Mouse (Mus musculus): ENCODE measurements around the gene Prdm16. TPM values are rescaled to one million over a fixed set of nuclear protein-coding genes. Genes with fewer than 3 reads are reported as not detected.

Prdm16 gene
- polyA plus RNA-seq, 1 experiment from 2014 or later = 2.0 TPM

DNA sequence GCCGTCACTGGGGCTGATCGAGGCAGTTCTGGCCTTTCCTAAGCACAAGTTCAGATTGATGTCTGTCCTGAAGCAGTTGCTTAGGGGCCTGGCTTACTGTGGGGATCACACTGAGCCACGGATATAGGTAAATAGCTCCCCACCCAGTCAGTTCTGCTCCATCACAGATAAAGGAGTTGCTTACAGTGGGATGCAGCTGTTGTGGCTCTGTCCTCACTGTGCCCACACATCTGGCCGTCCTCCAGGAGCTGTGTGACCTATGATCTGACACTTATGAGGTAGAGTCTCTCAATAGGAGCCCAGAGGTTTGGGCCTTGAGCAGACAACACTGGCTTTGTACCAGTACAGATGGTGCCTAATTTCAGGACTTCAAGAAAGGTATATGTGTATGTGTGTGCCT is 142.7 kb downstream of the Prdm16 start:
- WGBS (ENCODE audit: insufficient replicate concordance) = 47% methylated on average over 4 of the region's 4 CpGs
- no peak overlapping the region for H3K9ac ChIP-seq
- no peaks in the 10 kb centered on the region for H3K9me3 ChIP-seq (replicated peaks)
- no peak overlapping the region for H3K4me3 ChIP-seq (replicated peaks)
- H3K36me3 ChIP-seq (replicated peaks) = no peaks in the 10 kb centered on the region
- H3K4me1 ChIP-seq (replicated peaks) = peaks cover 19% of the 10 kb centered on the region
- no peak overlapping the region for H3K4me2 ChIP-seq
- H3K27me3 ChIP-seq = no peaks in the 10 kb centered on the region; the same call in 1 of the 2 replicates
- no peak for ATAC-seq (ENCODE audit: insufficient read depth)
- no peak overlapping the region for H3K27ac ChIP-seq (replicated peaks)

GRCm38 (mm10) chr4:154492714-154493121 is 144.0 kb downstream of the Prdm16 start:
- H3K36me3 ChIP-seq (replicated peaks) = no peaks in the 10 kb centered on the region
- H3K27ac ChIP-seq (replicated peaks) = no peak overlapping the region

DNA sequence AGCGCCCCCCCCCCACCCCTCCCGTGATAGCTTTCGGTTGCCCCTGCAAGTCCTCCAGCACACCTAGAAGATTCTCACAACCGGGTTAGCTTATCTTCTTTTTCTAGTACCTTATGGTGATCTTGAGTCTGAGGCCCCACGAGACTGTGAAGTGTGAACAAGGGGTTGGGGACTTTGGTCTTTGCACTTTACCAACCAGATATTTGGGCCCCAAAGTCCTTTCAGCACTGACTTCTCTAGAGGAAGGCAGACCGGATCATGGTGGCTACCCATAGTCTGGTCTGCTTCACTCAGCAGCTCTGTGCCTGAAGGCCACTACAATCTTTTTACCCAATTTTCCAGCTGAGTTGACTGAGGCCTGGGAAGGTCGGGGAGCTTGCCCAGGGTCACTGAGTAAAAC is 144.4 kb downstream of the Prdm16 start:
- Histone ChIP-seq H3K9ac (no peak overlapping the region), H3K27me3 (no peaks in the 10 kb centered on the region; the same call in 1 of the 2 replicates), H3K27ac (replicated peaks) (no peak overlapping the region), H3K4me3 (replicated peaks) (no peak overlapping the region), H3K4me2 (no peak overlapping the region), H3K4me1 (replicated peaks) (peaks cover 6% of the 10 kb centered on the region; the same call in 1 of the 2 replicates), H3K9me3 (replicated peaks) (no peaks in the 10 kb centered on the region), H3K36me3 (replicated peaks) (no peaks in the 10 kb centered on the region)
- 51% methylated on average over 7 of the region's 7 CpGs for WGBS (ENCODE audit: insufficient replicate concordance)
- ATAC-seq (ENCODE audit: insufficient read depth) = no peak

More at GRCm38 (mm10) chr4:154492714-154493121, 144.0 kb downstream of the Prdm16 start:
- 82% methylated on average over 11 of the region's 11 CpGs for WGBS (ENCODE audit: insufficient replicate concordance)
- Histone ChIP-seq H3K4me2 (no peak overlapping the region), H3K9me3 (replicated peaks) (no peaks in the 10 kb centered on the region), H3K9ac (no peak overlapping the region), H3K4me1 (replicated peaks) (peaks cover 11% of the 10 kb centered on the region; the same call in 1 of the 2 replicates), H3K4me3 (replicated peaks) (no peak overlapping the region), H3K27me3 (no peaks in the 10 kb centered on the region; the same call in 1 of the 2 replicates)
- no peak for ATAC-seq (ENCODE audit: insufficient read depth)

DNA sequence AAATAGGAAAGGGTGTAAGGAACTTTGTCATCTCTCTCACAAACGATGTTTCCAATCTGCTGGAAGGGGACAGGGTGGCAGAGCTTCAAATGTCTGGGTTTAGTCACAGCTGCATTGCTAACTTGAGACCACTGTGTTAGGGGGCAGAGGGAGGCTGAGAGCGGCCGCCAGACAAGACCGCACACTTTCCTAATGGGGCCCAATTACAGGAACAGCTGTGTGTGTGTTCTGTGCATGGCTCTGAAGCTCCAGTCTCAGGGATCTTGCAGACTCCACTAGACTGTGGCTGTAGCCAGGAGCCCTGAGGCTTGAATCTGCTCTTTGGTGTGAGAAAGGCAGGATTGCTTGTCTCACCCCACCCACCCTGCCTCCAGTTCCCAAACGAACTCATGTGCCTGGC is 148.6 kb downstream of the Prdm16 start:
- Histone ChIP-seq H3K4me3 (replicated peaks) (no peak overlapping the region), H3K4me2 (no peak overlapping the region), H3K9me3 (replicated peaks) (no peaks in the 10 kb centered on the region), H3K4me1 (replicated peaks) (0 out of 2 replicates have a peak, but pooled peaks cover 3% of the 10 kb centered on the region), H3K36me3 (replicated peaks) (no peaks in the 10 kb centered on the region), H3K27ac (replicated peaks) (no peak overlapping the region), H3K27me3 (no peaks in the 10 kb centered on the region), H3K9ac (no peak overlapping the region)
- 52% methylated on average over 5 of the region's 5 CpGs for WGBS (ENCODE audit: insufficient replicate concordance)
- no peak for ATAC-seq (ENCODE audit: insufficient read depth)

DNA sequence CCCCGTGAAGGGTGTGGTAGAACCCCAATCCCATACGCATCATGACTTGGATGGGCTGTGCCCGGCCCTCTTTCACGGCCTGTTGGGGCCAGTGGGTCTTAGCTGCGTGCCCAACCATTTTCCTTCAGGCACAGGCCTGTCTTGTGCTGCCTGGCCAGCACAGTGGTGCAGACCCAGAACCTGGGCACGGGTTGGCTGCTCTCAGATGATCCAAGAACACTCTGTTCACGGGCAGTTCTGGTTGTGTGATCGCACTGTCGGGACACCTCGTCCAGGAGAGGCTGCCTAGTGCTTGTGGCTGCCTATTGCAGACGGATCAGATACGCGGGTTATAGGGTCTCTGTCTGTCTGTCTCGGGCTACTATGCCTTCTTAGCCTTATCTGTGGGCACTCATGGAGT is 154.0 kb downstream of the Prdm16 start:
- no peak overlapping the region for H3K27ac ChIP-seq (replicated peaks)
- no peaks in the 10 kb centered on the region for H3K36me3 ChIP-seq (replicated peaks)
- no peaks in the 10 kb centered on the region for H3K9me3 ChIP-seq (replicated peaks)
- no peak overlapping the region for H3K4me2 ChIP-seq
- H3K4me1 ChIP-seq (replicated peaks) = peaks cover 9% of the 10 kb centered on the region
- 64% methylated on average over 14 of the region's 14 CpGs for WGBS (ENCODE audit: insufficient replicate concordance)
- no peaks in the 10 kb centered on the region for H3K27me3 ChIP-seq
- no peak overlapping the region for H3K9ac ChIP-seq
- no peak for ATAC-seq (ENCODE audit: insufficient read depth)
- no peak overlapping the region for H3K4me3 ChIP-seq (replicated peaks)

DNA sequence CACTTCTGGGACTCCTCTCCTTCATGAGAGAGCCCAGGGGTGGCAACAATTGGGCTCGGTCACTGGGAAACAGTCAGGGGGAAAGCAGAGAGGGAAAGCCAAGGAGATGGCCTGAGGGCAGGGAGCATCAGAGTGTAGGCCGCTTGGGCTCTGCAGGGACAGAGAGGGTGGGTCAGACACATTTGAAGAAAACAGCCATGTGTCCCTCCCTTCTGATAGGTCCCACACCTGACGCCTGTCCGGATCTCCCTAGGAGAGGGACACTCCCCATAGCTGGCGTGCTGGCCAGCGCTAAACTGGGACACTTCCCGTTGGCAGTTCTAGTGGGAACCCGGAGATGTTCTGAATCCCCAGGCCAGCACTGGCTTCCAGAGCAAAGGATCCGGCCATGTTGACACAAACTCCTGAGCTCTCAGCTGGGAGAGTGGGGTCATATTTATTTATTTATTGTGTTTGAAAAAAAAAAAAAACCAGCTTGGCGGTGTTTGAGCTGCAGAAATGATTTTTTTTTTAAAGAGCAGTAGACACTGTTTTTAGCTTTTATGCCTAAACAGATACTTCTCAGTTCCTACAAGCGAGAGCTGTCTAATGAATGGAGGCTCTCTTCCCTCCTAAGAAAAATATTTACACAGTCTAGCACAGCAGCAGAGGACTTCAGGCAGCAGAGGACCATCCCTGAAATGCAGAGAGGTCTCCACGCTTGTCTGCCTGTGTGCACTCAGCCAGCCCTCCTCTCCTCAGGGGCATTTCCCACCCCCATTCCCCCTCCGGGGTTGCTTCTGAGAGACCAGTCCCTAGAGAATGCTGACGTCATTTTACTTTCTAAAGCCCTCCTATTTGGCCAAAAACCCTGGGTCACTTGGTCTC is 154.7 kb downstream of the Prdm16 start:
- Histone ChIP-seq H3K27ac (replicated peaks) (no peak overlapping the region), H3K4me2 (no peak overlapping the region), H3K4me1 (replicated peaks) (peaks cover 9% of the 10 kb centered on the region), H3K4me3 (replicated peaks) (no peak overlapping the region), H3K36me3 (replicated peaks) (no peaks in the 10 kb centered on the region), H3K9ac (no peak overlapping the region), H3K27me3 (no peaks in the 10 kb centered on the region), H3K9me3 (replicated peaks) (no peaks in the 10 kb centered on the region)
- ATAC-seq (ENCODE audit: insufficient read depth) = no peak
- 51% methylated on average over 14 of the region's 14 CpGs for WGBS (ENCODE audit: insufficient replicate concordance)

DNA sequence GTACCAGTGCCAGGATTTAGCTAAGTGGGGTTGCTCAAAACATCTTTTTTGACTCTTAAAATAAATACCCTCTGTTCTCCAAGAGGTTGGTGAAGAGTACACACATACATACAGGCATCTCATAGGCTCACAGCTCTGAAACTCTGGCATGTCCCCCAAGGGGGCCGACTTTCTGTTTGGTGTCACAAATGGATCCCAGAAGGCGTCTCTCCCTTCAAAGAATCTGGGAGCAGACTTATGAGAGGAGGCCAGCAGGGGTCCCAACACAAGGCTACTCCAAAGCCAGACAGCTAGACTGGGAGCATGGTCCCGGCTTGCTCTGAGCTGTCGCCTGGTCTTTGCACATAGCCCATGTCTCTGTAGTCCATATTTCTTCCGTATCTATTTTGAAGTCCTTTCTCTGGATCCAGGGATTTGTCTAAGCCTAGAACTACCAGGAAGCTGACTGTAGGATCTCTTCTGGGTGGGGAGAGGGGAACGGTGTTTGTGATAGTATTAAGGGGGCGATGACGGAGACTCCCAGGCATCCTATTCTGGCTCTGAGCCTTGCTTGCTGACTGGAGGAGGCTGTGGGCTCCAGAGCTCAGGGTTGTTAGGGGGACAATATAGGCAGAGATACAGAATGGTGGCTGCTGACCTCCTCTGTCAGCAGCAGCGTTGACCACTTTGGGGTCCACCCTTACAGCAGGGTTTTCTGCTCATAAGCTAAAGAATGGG is 156.0 kb downstream of the Prdm16 start:
- no peaks in the 10 kb centered on the region for H3K9me3 ChIP-seq (replicated peaks)
- H3K9ac ChIP-seq = no peak overlapping the region
- ATAC-seq (ENCODE audit: insufficient read depth) = no peak
- no peaks in the 10 kb centered on the region for H3K36me3 ChIP-seq (replicated peaks)
- 63% methylated on average over 9 of the region's 9 CpGs for WGBS (ENCODE audit: insufficient replicate concordance)
- no peaks in the 10 kb centered on the region for H3K27me3 ChIP-seq
- no peak overlapping the region for H3K4me2 ChIP-seq
- H3K4me3 ChIP-seq (replicated peaks) = no peak overlapping the region
- H3K27ac ChIP-seq (replicated peaks) = no peak overlapping the region
- peaks cover 9% of the 10 kb centered on the region for H3K4me1 ChIP-seq (replicated peaks)

DNA sequence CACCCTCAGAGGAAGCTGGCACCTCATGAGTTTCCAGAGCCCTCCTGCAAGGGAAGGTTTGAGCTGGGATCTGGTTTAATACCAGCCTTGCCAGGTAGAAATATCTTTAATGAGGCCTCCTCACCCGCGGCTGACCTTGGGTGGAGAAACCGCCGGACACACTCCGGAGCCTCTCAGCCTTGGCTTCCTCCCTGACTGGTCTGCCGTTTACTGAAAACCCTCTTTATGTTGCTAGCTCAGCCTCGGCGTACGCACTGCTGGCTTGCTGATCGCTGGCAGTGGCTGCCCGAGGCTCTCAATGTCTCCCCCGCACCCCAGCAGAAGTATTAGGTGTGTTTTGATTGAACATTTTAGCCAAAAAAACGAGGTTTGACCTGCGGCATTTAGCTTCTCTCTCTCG is 156.5 kb downstream of the Prdm16 start:
- Histone ChIP-seq H3K9ac (no peak overlapping the region), H3K27ac (replicated peaks) (no peak overlapping the region)

GRCm38 (mm10) chr4:154478933-154479613 is 157.6 kb downstream of the Prdm16 start:
- no peaks in the 10 kb centered on the region for H3K9me3 ChIP-seq (replicated peaks)
- no peak overlapping the region for H3K27ac ChIP-seq (replicated peaks)
- H3K4me1 ChIP-seq (replicated peaks) = peaks cover 9% of the 10 kb centered on the region
- no peak for ATAC-seq (ENCODE audit: insufficient read depth)
- H3K4me3 ChIP-seq (replicated peaks) = no peak overlapping the region
- peaks cover 8% of the 10 kb centered on the region; the same call in 1 of the 2 replicates for H3K27me3 ChIP-seq
- no peak overlapping the region for H3K9ac ChIP-seq
- WGBS (ENCODE audit: insufficient replicate concordance) = 71% methylated on average over 8 of the region's 8 CpGs
- no peaks in the 10 kb centered on the region for H3K36me3 ChIP-seq (replicated peaks)
- H3K4me2 ChIP-seq = no peak overlapping the region

More for the DNA sequence above, 156.5 kb downstream of the Prdm16 start:
- Histone ChIP-seq H3K4me3 (replicated peaks) (no peak overlapping the region), H3K27me3 (no peaks in the 10 kb centered on the region), H3K36me3 (replicated peaks) (no peaks in the 10 kb centered on the region), H3K4me2 (no peak overlapping the region), H3K9me3 (replicated peaks) (no peaks in the 10 kb centered on the region), H3K4me1 (replicated peaks) (peaks cover 9% of the 10 kb centered on the region)
- WGBS (ENCODE audit: insufficient replicate concordance) = 66% methylated on average over 15 of the region's 15 CpGs
- no peak for ATAC-seq (ENCODE audit: insufficient read depth)

GRCm38 (mm10) chr4:154473571-154474307 is 162.9 kb downstream of the Prdm16 start:
- Histone ChIP-seq H3K27me3 (peaks cover 18% of the 10 kb centered on the region), H3K4me1 (replicated peaks) (peaks cover 5% of the 10 kb centered on the region), H3K27ac (replicated peaks) (no peak overlapping the region), H3K9me3 (replicated peaks) (no peaks in the 10 kb centered on the region), H3K36me3 (replicated peaks) (no peaks in the 10 kb centered on the region), H3K4me2 (no peak overlapping the region), H3K9ac (no peak overlapping the region), H3K4me3 (replicated peaks) (no peak overlapping the region)
- no peak for ATAC-seq (ENCODE audit: insufficient read depth)
- WGBS (ENCODE audit: insufficient replicate concordance) = 35% methylated on average over 25 of the region's 25 CpGs

Data from liver, embryonic 15.5 days (tissue).